Mouse (Mus musculus): ENCODE results near the gene Cd180.

DNA sequence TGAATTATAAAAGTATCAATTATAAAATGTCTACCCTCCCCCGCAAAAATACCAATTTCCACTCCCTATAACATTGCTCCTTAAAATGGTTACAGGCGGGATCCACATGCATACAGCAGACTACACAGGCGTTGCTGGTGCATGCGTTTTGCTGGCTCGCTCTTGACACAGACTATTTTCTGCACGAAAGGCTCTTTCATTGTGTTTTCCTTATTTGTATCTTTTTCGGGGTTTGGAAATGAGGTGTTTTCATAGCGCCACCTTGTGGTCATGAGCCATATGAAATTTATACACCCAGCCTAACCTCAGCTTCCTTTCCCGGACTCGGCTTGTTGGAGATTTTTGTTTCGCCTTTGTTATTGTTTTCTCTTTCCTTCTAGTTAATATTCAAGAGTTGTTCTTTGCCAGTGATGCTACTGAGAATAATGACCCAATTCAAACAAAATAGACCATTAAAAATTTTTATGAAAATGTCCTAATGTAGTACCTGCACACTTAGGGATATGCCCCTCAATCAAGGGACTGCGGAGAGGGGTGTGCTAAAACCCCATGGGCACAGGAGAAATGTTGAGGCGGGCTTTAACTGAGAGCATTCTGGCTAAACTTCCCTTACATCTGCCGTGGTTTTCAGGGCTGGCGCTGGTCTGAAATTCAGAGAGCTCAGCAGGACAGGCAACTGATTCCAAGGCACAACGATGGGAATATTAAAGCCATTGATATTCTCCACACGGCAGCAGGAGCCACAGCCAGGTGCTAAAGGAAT is 48.4 kb upstream of the Cd180 start:
- TF ChIP-seq CTCF (IDR thresholded peaks at IDR 0.05; ENCODE audit: low read depth, low read length) (no peak; the same call in 1 of the 2 replicates), POLR2A (IDR thresholded peaks at IDR 0.05; ENCODE audit: borderline replicate concordance, low read depth, low read length) (no peak)
